Mouse (Mus musculus): ENCODE data around the gene Olfr837.
"Not testable (repeated sequence)": the region's sequence is repeated elsewhere in the genome, so short reads cannot be mapped to it uniquely, and the experiment has no call there.

The Olfr837 gene
- long read RNA-seq, experiment 1 = 0 reads
- long read RNA-seq, experiment 2 = 0 reads

DNA sequence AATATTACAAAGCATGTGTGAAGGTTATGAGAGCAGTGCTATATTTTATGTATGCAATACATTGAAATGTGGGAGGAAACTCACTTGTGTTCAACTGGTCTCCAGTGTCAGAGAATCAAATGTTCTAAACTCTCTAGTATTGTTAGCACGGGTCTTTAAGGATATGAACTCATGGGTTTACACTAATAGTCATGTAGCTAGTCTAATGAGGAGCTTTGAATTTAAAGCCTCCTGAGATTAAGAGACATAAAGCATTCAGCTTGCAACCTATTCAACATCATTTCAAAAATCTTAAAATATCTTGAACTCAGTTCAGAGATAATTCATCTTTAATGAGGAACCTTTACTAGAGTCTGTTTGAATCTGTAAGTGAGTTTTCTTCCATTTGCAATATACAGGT is at the start of gene Olfr837:
Gene Olfr837 (plus strand): TSS at position 301 of the 400 bp plus-strand sequence.
- intact Hi-C loops (cut with DNase I) = no loop called here

DNA sequence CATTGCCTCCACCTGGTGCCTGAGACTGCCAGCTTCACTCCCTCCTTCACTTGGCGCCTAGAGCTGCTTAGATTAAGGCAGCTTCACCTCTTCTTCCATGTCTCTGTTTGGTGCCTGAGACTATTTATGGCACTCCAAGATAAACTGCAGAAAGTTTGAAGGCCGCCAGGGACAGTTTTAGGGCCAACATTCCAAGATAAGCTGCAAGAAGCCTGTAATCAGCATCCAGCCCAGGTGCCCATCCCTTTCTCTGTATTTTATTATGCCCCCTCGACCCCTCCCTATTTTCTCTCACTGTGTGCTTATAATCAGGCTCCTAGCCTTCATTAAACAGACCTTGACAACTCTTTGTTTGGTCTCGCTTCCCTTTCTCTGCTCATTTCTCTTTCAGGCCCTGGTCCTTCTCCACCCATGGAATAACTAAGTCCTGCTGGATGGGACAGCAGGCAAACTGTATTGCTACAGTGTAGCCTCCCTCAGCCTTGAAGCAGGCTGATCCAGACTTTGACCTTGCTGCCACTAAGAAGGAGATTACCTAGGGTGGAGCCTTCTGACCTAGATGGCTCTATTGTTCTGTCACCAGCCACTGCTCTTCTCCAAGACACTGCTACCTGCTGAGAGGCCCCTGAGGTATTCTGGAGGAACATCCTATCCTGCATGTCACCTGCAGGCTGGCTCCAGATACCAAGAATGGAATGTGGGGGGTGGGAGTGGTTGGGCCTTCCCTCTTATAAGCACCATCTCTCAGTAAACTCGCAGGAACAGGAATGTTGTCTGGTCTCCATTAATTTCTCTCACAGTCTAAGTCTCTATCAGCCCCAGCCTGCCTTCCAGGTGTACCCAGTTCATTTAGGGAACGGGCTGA is 43.0 kb upstream of the Olfr837 start:
- intact Hi-C loops (cut with DNase I) = not testable (repeated sequence)

GRCm38 (mm10) chr9:19097286-19097685 is 38.8 kb upstream of the Olfr837 start:
- intact Hi-C loops (cut with DNase I) = no loop called here

GRCm38 (mm10) chr9:19120082-19120481 is 16.0 kb upstream of the Olfr837 start, which contains the start of gene Olfr836:
Gene Olfr836, plus strand, starts transcription at chr9:19120382.
- intact Hi-C loops (cut with DNase I) = no loop called here

DNA sequence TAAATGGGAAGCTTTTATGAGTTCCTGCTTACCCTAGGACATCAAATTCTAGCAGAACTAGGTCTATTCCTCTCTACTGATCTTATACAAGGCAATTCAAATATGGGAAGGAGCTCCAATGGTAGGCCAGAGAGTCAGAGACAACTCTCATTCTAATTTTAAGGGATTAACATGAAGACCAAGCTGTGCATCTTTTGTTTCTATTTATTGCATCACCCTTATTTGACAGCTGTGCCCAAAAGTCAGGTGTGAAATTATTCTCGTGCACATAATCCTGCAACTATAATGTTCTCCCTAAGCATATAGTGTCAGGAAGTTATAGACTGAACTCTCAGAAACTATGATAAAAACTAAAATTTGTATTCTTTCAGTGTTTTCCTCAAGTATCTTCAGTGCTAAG is 41.1 kb downstream of the Olfr837 start, which contains the start of gene Olfr839-ps1:
Gene Olfr839-ps1 (minus strand): TSS at position 101 of the 400 bp plus-strand sequence.
- intact Hi-C loops (cut with DNase I) = no loop called here
